Mouse (Mus musculus) myocyte (in vitro differentiated cells): ENCODE results near the gene Dlgap1.

Experiments used
- CEBPB ChIP-seq: IDR thresholded peaks from 2 replicates; pipeline ENCODE4 v1.6.1; 2011; ENCODE audit warnings: mild to moderate bottlenecking, moderate library complexity; ENCODE audit not compliant: poor library complexity, insufficient read depth, severe bottlenecking
- E2F4 ChIP-seq: IDR thresholded peaks from one replicate; pipeline ENCODE4 v1.6.1; 2011; ENCODE audit warnings: mild to moderate bottlenecking, control low read depth, moderate library complexity; ENCODE audit not compliant: insufficient read depth
- POLR2A ChIP-seq: IDR thresholded peaks from one replicate; pipeline ENCODE4 v1.6.1; 2011; ENCODE audit warnings: low read depth, mild to moderate bottlenecking, control low read depth, moderate library complexity; ENCODE audit not compliant: insufficient read length
- REST ChIP-seq: IDR thresholded peaks from one replicate; pipeline ENCODE4 v1.6.1; 2011; ENCODE audit warnings: mild to moderate bottlenecking, control low read depth, moderate library complexity; ENCODE audit not compliant: insufficient read depth, insufficient read length
- TCF12 ChIP-seq: IDR thresholded peaks from one replicate; pipeline ENCODE4 v1.6.1; 2011; ENCODE audit warnings: mild to moderate bottlenecking, control low read depth; ENCODE audit not compliant: poor library complexity, insufficient read depth, severe bottlenecking
- USF1 ChIP-seq: IDR thresholded peaks from one replicate; pipeline ENCODE4 v1.6.1; 2011; ENCODE audit warnings: low read depth, mild to moderate bottlenecking, control low read depth, moderate library complexity

GRCm38 (mm10) chr17:70491575-70491974 is 522.7 kb downstream of the Dlgap1 start:
- TF ChIP-seq TCF12, result no peak
- TF ChIP-seq POLR2A, result no peak
- no peak for TF ChIP-seq REST
- TF ChIP-seq USF1, result no peak
- TF ChIP-seq CEBPB, result no peak
- no peak for TF ChIP-seq E2F4
